Mouse (Mus musculus): Measurements from ENCODE around the gene Retreg1.

DNA sequence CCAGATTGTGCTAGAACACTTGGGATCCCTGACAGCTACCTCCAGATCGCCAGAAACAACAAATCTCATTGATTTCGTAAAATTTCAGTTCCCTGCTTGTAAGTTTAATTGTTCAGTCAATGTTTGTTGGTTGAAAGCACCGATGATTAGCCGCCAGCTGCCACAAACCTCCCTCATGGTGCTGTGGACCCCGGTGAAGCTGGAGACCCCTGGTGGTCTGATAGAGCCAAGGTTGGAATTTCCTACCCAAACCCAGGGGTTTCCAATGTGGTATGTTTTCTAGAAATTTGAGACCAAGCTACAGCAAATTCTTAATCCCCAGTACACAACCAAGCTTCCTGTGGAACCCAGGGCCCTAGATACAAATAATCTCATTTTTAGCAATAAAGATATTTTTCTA, 41.3 kb upstream of the Retreg1 start:
- TF ChIP-seq POLR2A (IDR thresholded peaks at IDR 0.05; ENCODE audit: insufficient read depth, low read depth, low read length) (no peak), CTCF (IDR thresholded peaks at IDR 0.05) (no peak)
